16 mouse cellular contexts compared by ENCODE assay signal in the genomic region with DNA sequence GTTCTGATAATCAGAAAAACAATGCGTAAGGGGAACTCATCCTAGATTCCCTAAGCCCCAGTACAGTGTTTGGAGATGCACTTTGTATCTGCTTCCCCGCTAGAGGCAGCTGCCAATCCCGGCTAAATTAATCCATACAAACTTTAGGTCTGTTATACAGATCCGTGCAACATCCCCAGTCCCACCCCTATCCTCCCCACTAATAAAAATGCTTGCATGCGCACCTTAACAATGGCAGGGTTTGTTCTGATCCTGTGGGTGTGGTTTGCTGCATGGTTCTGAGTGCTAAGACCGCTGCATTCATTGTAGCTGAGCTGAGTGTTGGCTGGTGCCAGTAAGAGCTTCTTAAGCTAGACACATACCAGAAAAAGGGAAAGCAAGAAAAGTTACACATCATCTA.
DNase-seq lines count a peak whose midpoint lies in the region; ATAC-seq lines count a peak whose summit lies in the region.
"Had no signal": no experiment of that assay in that cellular context is flagged by ENCODE, and none has a peak within 500 bp of the region (broad histone marks: within the 10 kb centered on the region; RNA-seq: fewer than 3 reads in every experiment).

No protein-coding gene starts in this region.

- DNase-seq in kidney, adult 18-20 months, result no peak
- peak; percentile 5 for DNase-seq in ZHBTc4 (ENCODE audit: low read depth, low spot score)
- DNase-seq in midbrain, embryonic 14.5 days, result peak; percentile 10
- no peak for DNase-seq in cerebellum, adult 11-12 months
- DNase-seq in cerebellum, postnatal 10 days, result no peak
- no peak for DNase-seq in cerebellum, adult 18-20 months
- DNase-seq: gastrocnemius, adult 2 months; heart, adult 2 months; heart, postnatal 10 days; liver, postnatal 0 days; right cerebral cortex, postnatal 25 days; thymus, postnatal 14 days had no signal

- WGBS in kidney, embryonic 15.5 days, result 51% methylated on average over 6 of the region's 6 CpGs
- WGBS in forebrain, embryonic 15.5 days, result 43% methylated on average over 6 of the region's 6 CpGs
- WGBS in midbrain, embryonic 14.5 days, result 56% methylated on average over 6 of the region's 6 CpGs

- H3K4me1 ChIP-seq in kidney, embryonic 15.5 days, result 0 out of 2 replicates have a peak, but pooled peaks cover 6% of the 10 kb centered on the region
- H3K4me1 ChIP-seq in forebrain, embryonic 15.5 days, result 0 out of 2 replicates have a peak, but pooled peaks cover 2% of the 10 kb centered on the region
- no peaks in the 10 kb centered on the region for H3K4me1 ChIP-seq in midbrain, embryonic 14.5 days (ENCODE audit: control insufficient read depth, insufficient read depth, low read length)
- H3K4me1 ChIP-seq: limb, embryonic 12.5 days had no signal

- peak overlapping the region; percentile 13; the same call in 1 of the 2 replicates for H3K4me3 ChIP-seq in kidney, embryonic 15.5 days (replicated peaks)
- peak overlapping the region; percentile 23 for H3K4me3 ChIP-seq in forebrain, embryonic 15.5 days
- H3K4me3 ChIP-seq in midbrain, embryonic 14.5 days (replicated peaks; ENCODE audit: low read depth, low read length), result no peak overlapping the region
- H3K4me3 ChIP-seq: gastrocnemius, adult 2 months; heart, adult 2 months; limb, embryonic 12.5 days had no signal

- H3K36me3 ChIP-seq in kidney, embryonic 15.5 days, result no peaks in the 10 kb centered on the region
- no peaks in the 10 kb centered on the region for H3K36me3 ChIP-seq in forebrain, embryonic 15.5 days
- no peaks in the 10 kb centered on the region for H3K36me3 ChIP-seq in midbrain, embryonic 14.5 days (ENCODE audit: control insufficient read depth, insufficient read depth, low read length)
- H3K36me3 ChIP-seq: limb, embryonic 12.5 days had no signal

- no peak overlapping the region for H3K27ac ChIP-seq in kidney, embryonic 15.5 days
- H3K27ac ChIP-seq in forebrain, embryonic 15.5 days (replicated peaks), result no peak overlapping the region
- no peak overlapping the region for H3K27ac ChIP-seq in midbrain, embryonic 14.5 days (replicated peaks; ENCODE audit: low read depth, low read length)
- H3K27ac ChIP-seq: gastrocnemius, adult 2 months; heart, adult 2 months; limb, embryonic 12.5 days had no signal

- H3K9ac ChIP-seq in kidney, embryonic 15.5 days, result no peak overlapping the region
- peak overlapping the region; percentile 22; the same call in 1 of the 2 replicates for H3K9ac ChIP-seq in forebrain, embryonic 15.5 days (replicated peaks)
- H3K9ac ChIP-seq in midbrain, embryonic 14.5 days (replicated peaks; ENCODE audit: low read length), result no peak overlapping the region; the same call in 1 of the 2 replicates
- H3K9ac ChIP-seq: limb, embryonic 12.5 days; liver, postnatal 0 days had no signal

- no peaks in the 10 kb centered on the region for H3K9me3 ChIP-seq in kidney, embryonic 15.5 days (replicated peaks)
- H3K9me3 ChIP-seq in forebrain, embryonic 15.5 days, result no peaks in the 10 kb centered on the region
- no peaks in the 10 kb centered on the region for H3K9me3 ChIP-seq in midbrain, embryonic 14.5 days (ENCODE audit: control insufficient read depth, low read length)
- H3K9me3 ChIP-seq: limb, embryonic 12.5 days had no signal

- ATAC-seq in kidney, embryonic 15.5 days (replicated peaks; ENCODE audit: low FRiP score), result peak; percentile 36; the same call in 1 of the 2 replicates
- ATAC-seq in forebrain, embryonic 15.5 days (replicated peaks), result peak; percentile 63; the same call in 1 of the 2 replicates
- no peak for ATAC-seq in midbrain, embryonic 14.5 days (ENCODE audit: low FRiP score, low TSS enrichment)
- ATAC-seq: intestine, postnatal 0 days; liver, postnatal 0 days had no signal

- no peaks in the 10 kb centered on the region for H3K27me3 ChIP-seq in kidney, embryonic 15.5 days
- H3K27me3 ChIP-seq in forebrain, embryonic 15.5 days, result no peaks in the 10 kb centered on the region
- no peaks in the 10 kb centered on the region for H3K27me3 ChIP-seq in midbrain, embryonic 14.5 days (ENCODE audit: control insufficient read depth, insufficient read depth, low read length)
- H3K27me3 ChIP-seq: limb, embryonic 12.5 days had no signal

- H3K4me2 ChIP-seq in kidney, embryonic 15.5 days, result peak overlapping the region; percentile 38
- peak overlapping the region; percentile 45 for H3K4me2 ChIP-seq in forebrain, embryonic 15.5 days (replicated peaks)
- peak overlapping the region; percentile 30 for H3K4me2 ChIP-seq in midbrain, embryonic 14.5 days (ENCODE audit: low read length)
- H3K4me2 ChIP-seq: limb, embryonic 12.5 days had no signal

Comparison
In these comparisons a context has a peak if more than half of its experiments do, and no peak if none do; other contexts are left out.
1. DNase-seq: peak in ZHBTc4 (single experiment) and midbrain, embryonic 14.5 days (single experiment); none in kidney, adult 18-20 months (single experiment), cerebellum, adult 11-12 months (single experiment), cerebellum, postnatal 10 days (0 of 2) and cerebellum, adult 18-20 months (0 of 2).
2. Peak in every context shown above with its lines, with median percentiles within 50 percentile points of each other: H3K4me2 ChIP-seq.